Mouse (Mus musculus): ENCODE results near the gene Pde3a. TPM values are rescaled to one million over a fixed set of nuclear protein-coding genes. Genes with fewer than 3 reads are reported as not detected.

Gene Pde3a
- 4.4 and 4.8 TPM in 2 replicates for polyA plus RNA-seq (2015; fragmentation: Nextera tagmentation; extraction: Ambion mirVana)

DNA sequence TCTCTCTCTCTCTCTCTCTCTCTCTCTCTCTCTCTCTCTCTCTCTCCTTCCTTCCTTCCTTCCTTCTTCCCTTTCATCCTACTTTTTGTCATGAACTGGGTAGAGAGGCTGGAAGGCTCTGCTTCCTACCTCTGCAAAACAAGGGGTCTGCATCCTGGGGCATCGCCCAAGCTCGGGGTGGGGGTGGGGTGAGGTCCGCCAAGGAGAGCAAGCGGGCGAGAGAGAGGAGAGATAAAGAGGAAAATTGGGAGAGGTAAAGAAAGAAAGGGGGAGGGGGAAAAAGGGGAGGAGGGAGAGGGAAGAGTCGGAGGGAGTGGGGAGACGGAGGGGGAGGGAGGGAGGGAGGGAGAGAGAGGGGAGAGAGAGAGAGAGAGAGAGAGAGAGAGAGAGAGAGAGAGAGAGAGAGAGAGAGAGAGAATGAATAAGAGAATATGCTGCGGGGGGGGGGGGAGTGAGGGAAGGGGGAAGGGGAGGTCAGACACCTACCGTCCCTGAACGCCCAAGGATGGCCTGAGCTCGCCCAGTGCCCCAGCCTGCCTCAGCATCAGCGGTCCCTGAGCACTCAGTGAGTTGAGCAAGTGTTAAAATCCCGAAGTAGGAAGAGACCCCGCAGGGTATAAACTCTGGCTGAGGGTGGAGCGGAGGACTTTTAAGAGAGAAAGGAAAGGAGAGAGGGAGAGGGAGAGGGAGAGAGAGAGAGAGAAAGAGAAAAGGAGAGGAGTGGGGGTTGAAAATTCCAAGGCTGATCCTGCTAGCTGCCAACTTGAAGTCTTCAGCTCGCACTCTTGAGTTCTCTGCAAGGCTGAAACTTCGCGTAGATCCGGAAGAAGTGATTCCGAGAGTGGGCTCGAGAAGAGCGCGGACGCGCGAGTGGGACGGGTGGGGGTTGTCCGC, at the start of gene Pde3a:
Gene Pde3a (plus strand): TSS at position 579 of the 894 bp plus-strand sequence.
- no peaks in the 10 kb centered on the region for H3K27me3 ChIP-seq (ENCODE audit: control insufficient read depth, insufficient read depth, low read depth, low read length)
- H3K9ac ChIP-seq (ENCODE audit: low read length): peak within 1 kb of the TSS; percentile 75
- peak within 1 kb of the TSS; percentile 69 for H3K4me3 ChIP-seq (ENCODE audit: low read length)
- no peaks in the 10 kb centered on the region; the same call in 1 of the 2 replicates for H3K4me1 ChIP-seq (replicated peaks; ENCODE audit: control insufficient read depth, insufficient read depth, low read length)
- H3K4me2 ChIP-seq (ENCODE audit: low read depth, low read length): peak within 1 kb of the TSS; percentile 93
- no peaks in the 10 kb centered on the region for H3K36me3 ChIP-seq (ENCODE audit: control insufficient read depth, insufficient read depth, low read length)
- H3K9me3 ChIP-seq (ENCODE audit: control insufficient read depth, low read length): no peaks in the 10 kb centered on the region
- peak; percentile 34; the same call in 1 of the 2 replicates for ATAC-seq (ENCODE audit: low read depth)
- WGBS: 2% methylated on average over 27 of the region's 28 CpGs
- peak within 1 kb of the TSS; percentile 82 for H3K27ac ChIP-seq (ENCODE audit: low read length)

DNA sequence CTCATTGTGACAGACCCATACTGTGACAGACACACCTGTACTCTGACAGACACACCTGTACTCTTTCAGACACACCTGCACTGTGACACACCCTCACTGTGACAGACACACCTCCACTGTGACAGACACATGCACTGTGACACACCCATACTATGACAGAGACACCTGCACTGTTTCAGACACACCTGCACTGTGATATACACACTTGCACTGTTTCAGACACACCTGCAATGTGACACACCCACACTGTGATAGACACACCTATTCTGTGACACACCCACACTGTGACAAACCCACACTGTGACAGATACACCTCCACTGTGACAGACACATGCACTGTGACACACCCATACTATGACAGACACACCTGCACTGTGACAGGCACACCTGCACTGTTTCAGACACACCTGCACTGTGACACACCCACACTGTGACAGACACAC, 48.9 kb upstream of the Pde3a start:
- Histone ChIP-seq H3K4me2 (ENCODE audit: low read depth, low read length) (no peak overlapping the region), H3K9me3 (ENCODE audit: control insufficient read depth, low read length) (no peaks in the 10 kb centered on the region), H3K9ac (ENCODE audit: low read length) (no peak overlapping the region), H3K4me1 (replicated peaks; ENCODE audit: control insufficient read depth, insufficient read depth, low read length) (no peaks in the 10 kb centered on the region), H3K4me3 (ENCODE audit: low read length) (no peak overlapping the region), H3K27ac (ENCODE audit: low read length) (no peak overlapping the region), H3K27me3 (ENCODE audit: control insufficient read depth, insufficient read depth, low read depth, low read length) (no peaks in the 10 kb centered on the region), H3K36me3 (ENCODE audit: control insufficient read depth, insufficient read depth, low read length) (no peaks in the 10 kb centered on the region)
- ATAC-seq (ENCODE audit: low read depth): 0 out of 2 replicates have a peak, but pooled peaks have one; percentile 49

DNA sequence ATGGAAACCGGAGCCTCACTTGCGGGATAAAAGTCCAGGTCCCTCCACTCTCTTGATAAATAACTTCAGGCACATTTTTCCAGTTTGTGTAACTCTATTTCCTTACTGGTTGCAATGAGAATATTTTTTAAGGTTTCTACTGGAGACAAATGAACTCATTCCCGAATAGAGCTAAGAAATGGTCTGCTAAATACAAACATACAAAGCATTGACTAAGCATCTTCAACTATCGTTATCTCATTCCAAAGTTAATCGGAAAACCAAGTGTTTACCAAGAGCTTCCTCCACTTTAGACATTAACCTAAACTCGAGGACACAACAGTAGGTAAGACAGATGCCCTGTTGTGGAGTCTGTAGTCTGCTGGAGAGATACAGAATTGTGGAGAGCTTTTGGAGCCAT, 41.5 kb upstream of the Pde3a start:
- H3K9me3 ChIP-seq (ENCODE audit: control insufficient read depth, low read length): no peaks in the 10 kb centered on the region
- WGBS: 52% methylated on average over 6 of the region's 6 CpGs
- no peak for ATAC-seq (ENCODE audit: low read depth)

DNA sequence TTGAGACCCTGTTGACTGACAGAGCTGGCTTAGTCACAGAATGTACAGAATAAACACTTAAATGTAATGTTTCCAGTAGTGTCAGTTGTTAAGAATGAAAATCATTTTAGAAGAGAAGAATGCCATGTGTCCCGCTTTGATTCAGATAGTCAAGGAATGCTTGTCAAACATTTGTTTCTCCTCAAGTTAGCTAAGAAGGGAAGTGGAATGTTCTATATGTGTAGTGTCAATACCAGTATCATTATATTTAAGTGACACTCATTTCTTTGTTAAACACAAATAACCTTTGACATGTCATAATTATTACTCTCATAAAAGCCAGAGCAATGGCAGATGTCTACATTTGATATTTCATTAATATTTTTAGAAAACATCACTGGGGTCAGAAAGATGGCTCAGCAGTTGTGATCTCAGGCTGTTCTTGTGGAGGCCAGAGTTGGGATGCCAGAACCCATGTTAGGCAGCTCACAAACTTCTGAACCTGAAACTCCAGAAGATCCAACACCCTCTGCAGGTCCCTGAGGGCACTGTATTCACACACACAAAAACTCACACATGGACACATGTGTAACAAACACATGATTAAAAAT, 40.7 kb upstream of the Pde3a start:
- peak; percentile 77 for ATAC-seq (ENCODE audit: low read depth)
- H3K4me1 ChIP-seq (replicated peaks; ENCODE audit: control insufficient read depth, insufficient read depth, low read length): no peaks in the 10 kb centered on the region
- H3K9me3 ChIP-seq (ENCODE audit: control insufficient read depth, low read length): no peaks in the 10 kb centered on the region
- no peak overlapping the region for H3K27ac ChIP-seq (ENCODE audit: low read length)
- no peaks in the 10 kb centered on the region for H3K27me3 ChIP-seq (ENCODE audit: control insufficient read depth, insufficient read depth, low read depth, low read length)
- no peak overlapping the region for H3K4me3 ChIP-seq (ENCODE audit: low read length)
- WGBS: 15% methylated on average over 1 of the region's 1 CpGs
- no peak overlapping the region for H3K9ac ChIP-seq (ENCODE audit: low read length)
- no peaks in the 10 kb centered on the region for H3K36me3 ChIP-seq (ENCODE audit: control insufficient read depth, insufficient read depth, low read length)
- H3K4me2 ChIP-seq (ENCODE audit: low read depth, low read length): no peak overlapping the region

More for the DNA sequence above, 41.5 kb upstream of the Pde3a start:
- Histone ChIP-seq H3K4me1 (replicated peaks; ENCODE audit: control insufficient read depth, insufficient read depth, low read length) (no peaks in the 10 kb centered on the region), H3K27ac (ENCODE audit: low read length) (no peak overlapping the region), H3K9ac (ENCODE audit: low read length) (no peak overlapping the region), H3K36me3 (ENCODE audit: control insufficient read depth, insufficient read depth, low read length) (no peaks in the 10 kb centered on the region), H3K4me3 (ENCODE audit: low read length) (no peak overlapping the region), H3K4me2 (ENCODE audit: low read depth, low read length) (no peak overlapping the region), H3K27me3 (ENCODE audit: control insufficient read depth, insufficient read depth, low read depth, low read length) (no peaks in the 10 kb centered on the region)

DNA sequence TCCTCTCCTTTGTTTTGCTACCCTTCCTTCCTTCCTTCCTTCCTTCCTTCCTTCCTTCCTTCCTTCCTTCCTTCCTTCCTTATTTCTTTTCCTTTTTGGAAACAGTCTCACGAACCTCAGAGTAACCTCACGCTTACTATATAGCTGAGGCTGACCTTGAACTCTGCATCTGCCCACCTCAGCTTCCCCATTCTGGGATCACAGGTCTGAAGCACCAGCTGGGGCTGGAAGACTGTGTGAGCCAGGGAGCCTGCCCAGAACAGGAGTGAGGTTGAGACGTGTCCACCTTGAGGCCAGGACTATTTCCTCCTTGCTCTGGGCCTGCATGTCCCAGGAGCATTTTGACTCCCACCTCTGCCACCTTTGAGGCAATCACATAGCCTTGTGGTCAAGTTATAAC, 39.0 kb upstream of the Pde3a start:
- Histone ChIP-seq H3K36me3 (ENCODE audit: control insufficient read depth, insufficient read depth, low read length) (no peaks in the 10 kb centered on the region), H3K4me3 (ENCODE audit: low read length) (no peak overlapping the region), H3K4me2 (ENCODE audit: low read depth, low read length) (no peak overlapping the region), H3K4me1 (replicated peaks; ENCODE audit: control insufficient read depth, insufficient read depth, low read length) (no peaks in the 10 kb centered on the region), H3K27ac (ENCODE audit: low read length) (no peak overlapping the region), H3K27me3 (ENCODE audit: control insufficient read depth, insufficient read depth, low read depth, low read length) (no peaks in the 10 kb centered on the region), H3K9ac (ENCODE audit: low read length) (no peak overlapping the region), H3K9me3 (ENCODE audit: control insufficient read depth, low read length) (no peaks in the 10 kb centered on the region)
- WGBS: 85% methylated on average over 3 of the region's 3 CpGs
- no peak for ATAC-seq (ENCODE audit: low read depth)

DNA sequence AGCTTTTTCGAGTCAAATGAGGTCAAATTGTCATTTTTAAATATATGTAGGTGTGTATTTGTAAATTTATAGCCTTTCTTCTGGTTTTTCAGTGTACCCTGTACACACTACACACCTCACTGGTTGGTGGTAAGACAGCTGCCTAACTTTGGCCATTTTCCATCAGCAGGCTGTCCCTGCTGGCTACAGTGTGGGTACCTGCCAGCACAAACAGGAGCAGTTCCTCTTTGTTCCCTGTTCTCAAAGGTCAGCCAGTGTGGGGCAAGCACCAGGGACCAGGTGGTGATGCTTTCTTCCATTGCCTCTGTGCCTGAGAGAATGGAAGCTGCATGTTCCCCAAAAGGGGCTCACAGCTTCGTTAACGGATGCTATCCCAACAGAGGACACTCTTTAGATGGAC, 28.0 kb upstream of the Pde3a start:
- WGBS: 61% methylated on average over 3 of the region's 3 CpGs
- H3K27me3 ChIP-seq (ENCODE audit: control insufficient read depth, insufficient read depth, low read depth, low read length): no peaks in the 10 kb centered on the region
- H3K27ac ChIP-seq (ENCODE audit: low read length): no peak overlapping the region
- H3K9ac ChIP-seq (ENCODE audit: low read length): no peak overlapping the region
- H3K4me2 ChIP-seq (ENCODE audit: low read depth, low read length): no peak overlapping the region
- no peak overlapping the region for H3K4me3 ChIP-seq (ENCODE audit: low read length)
- ATAC-seq (ENCODE audit: low read depth): no peak
- no peaks in the 10 kb centered on the region for H3K4me1 ChIP-seq (replicated peaks; ENCODE audit: control insufficient read depth, insufficient read depth, low read length)
- no peaks in the 10 kb centered on the region for H3K36me3 ChIP-seq (ENCODE audit: control insufficient read depth, insufficient read depth, low read length)
- H3K9me3 ChIP-seq (ENCODE audit: control insufficient read depth, low read length): no peaks in the 10 kb centered on the region

DNA sequence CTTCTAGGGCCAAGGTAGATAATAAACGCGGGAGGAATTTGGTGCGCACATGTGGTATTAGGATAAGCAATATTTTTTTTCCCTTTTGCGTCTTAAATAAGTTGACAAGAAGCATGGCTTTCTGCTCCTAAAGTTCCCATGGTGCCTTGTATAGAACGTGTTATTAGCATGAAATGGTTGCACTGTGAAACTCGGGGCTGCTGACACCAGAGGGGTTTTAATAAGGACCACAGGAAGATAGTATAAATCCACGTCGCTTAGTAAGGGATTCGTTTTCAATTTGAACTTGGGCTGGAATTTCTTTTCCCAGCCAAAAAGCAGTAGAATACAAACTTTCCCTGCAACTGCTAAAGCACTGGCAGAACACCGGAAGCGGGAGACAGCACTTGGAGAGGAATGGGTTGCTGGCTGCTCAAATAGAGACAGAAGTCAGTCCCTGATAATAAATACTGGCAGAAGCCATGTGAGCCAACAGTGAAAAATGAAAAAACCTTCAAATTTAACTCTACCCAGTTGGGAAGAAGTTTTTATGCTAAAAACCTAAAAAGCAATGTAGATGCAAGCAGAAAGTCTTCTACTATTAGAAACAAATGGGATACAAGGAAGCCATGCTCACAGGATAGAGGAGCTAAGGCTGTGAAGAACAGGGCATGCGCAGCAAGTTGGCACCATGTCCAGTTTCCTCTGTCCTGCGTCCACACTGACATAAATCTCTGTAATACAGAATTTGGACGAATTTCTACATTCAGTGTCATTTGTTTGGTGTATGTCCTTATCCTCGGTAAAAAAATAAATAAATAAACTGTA, 22.0 kb upstream of the Pde3a start:
- ATAC-seq (ENCODE audit: low read depth): peak; percentile 59; the same call in 1 of the 2 replicates
- Histone ChIP-seq H3K9me3 (ENCODE audit: control insufficient read depth, low read length) (no peaks in the 10 kb centered on the region), H3K27ac (ENCODE audit: low read length) (peak overlapping the region; percentile 21; the same call in 1 of the 2 replicates), H3K27me3 (ENCODE audit: control insufficient read depth, insufficient read depth, low read depth, low read length) (no peaks in the 10 kb centered on the region), H3K4me3 (ENCODE audit: low read length) (no peak overlapping the region), H3K4me1 (replicated peaks; ENCODE audit: control insufficient read depth, insufficient read depth, low read length) (peaks cover 4% of the 10 kb centered on the region; the same call in 1 of the 2 replicates), H3K36me3 (ENCODE audit: control insufficient read depth, insufficient read depth, low read length) (no peaks in the 10 kb centered on the region), H3K4me2 (ENCODE audit: low read depth, low read length) (no peak overlapping the region), H3K9ac (ENCODE audit: low read length) (no peak overlapping the region)
- WGBS: 53% methylated on average over 15 of the region's 15 CpGs

DNA sequence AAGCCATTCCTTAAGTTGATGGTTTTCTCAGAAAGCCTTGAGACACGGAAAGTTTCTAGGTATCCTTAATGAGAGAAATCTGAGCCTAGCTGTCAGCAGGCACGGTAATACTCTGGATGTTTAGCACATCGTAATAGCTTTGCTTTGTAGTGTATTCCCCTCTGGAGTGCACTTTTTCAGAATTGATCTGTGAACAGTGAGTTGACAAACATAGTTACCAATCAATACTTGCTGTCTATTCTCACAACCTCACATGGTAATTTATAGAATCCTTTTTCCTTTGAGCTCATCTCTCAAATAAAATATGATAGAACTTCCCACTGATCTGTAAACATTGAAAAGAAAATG, 21.4 kb upstream of the Pde3a start:
- Histone ChIP-seq H3K27me3 (ENCODE audit: control insufficient read depth, insufficient read depth, low read depth, low read length) (no peaks in the 10 kb centered on the region), H3K27ac (ENCODE audit: low read length) (no peak overlapping the region), H3K4me2 (ENCODE audit: low read depth, low read length) (no peak overlapping the region), H3K4me1 (replicated peaks; ENCODE audit: control insufficient read depth, insufficient read depth, low read length) (peaks cover 4% of the 10 kb centered on the region; the same call in 1 of the 2 replicates), H3K9me3 (ENCODE audit: control insufficient read depth, low read length) (no peaks in the 10 kb centered on the region), H3K4me3 (ENCODE audit: low read length) (no peak overlapping the region), H3K36me3 (ENCODE audit: control insufficient read depth, insufficient read depth, low read length) (no peaks in the 10 kb centered on the region), H3K9ac (ENCODE audit: low read length) (no peak overlapping the region)
- 40% methylated on average over 3 of the region's 3 CpGs for WGBS
- no peak for ATAC-seq (ENCODE audit: low read depth)
